Mouse (Mus musculus): ENCODE results near the gene Ttc3. TPM values are rescaled to one million over a fixed set of nuclear protein-coding genes. Genes with fewer than 3 reads are reported as not detected.

Gene Ttc3
- polyA plus RNA-seq, 1 experiment from 2014 or later = 60.3 TPM

DNA sequence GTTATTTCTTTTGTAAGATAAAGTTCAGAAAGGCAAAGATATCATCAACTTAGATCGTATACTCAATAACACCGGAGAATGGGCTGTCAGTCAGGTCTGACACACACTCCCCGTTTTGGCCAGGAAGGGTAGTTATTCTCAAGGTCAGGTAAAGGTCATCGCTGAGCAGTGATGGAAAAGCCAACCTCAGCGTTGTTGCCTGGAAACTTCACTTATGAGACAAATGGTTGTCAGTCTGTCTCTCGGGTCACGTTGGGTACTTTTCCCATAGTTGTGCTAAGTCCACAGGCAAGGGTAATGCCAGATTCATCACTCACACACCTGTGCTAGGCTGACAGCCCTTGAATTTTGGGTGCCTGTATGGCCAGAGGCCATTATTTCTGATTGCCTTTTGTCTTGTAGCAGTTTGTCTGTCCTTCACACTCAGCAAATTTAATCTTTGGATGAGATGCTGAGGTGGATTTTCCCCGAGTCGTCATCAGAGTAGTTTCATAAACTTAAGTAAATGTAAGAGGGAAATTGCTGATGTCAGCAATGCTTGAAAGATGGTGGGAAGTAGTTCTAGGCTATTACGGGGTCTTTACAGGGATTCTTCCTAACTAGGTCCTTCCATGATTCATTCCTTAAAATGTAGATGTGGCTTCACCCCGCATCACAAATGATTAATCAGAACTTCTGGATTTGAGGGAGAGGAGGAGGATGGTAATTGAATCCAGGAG is 13.5 kb upstream of the Ttc3 start:
- DNase-seq (ENCODE audit: low spot score) = no peak
- H3K9me3 ChIP-seq (ENCODE audit: control insufficient read depth, low read length) = no peaks in the 10 kb centered on the region
- H3K27ac ChIP-seq (replicated peaks) = no peak overlapping the region
- H3K36me3 ChIP-seq (ENCODE audit: control insufficient read depth, insufficient read depth, low read length) = no peaks in the 10 kb centered on the region
- no peaks in the 10 kb centered on the region for H3K4me1 ChIP-seq (replicated peaks; ENCODE audit: control insufficient read depth, insufficient read depth)
- H3K27me3 ChIP-seq (ENCODE audit: control insufficient read depth, insufficient read depth, low read length) = no peaks in the 10 kb centered on the region
- no peak overlapping the region for H3K4me3 ChIP-seq (ENCODE audit: low read depth, low read length)
- H3K4me2 ChIP-seq (replicated peaks; ENCODE audit: low read depth) = no peak overlapping the region
- WGBS = 43% methylated on average over 11 of the region's 11 CpGs
- H3K9ac ChIP-seq (ENCODE audit: low read length) = no peak overlapping the region
- no peak for ATAC-seq (ENCODE audit: low FRiP score, low TSS enrichment)
- TF ChIP-seq CTCF (IDR thresholded peaks at IDR 0.05; ENCODE audit: low read depth) (no peak), EP300 (optimal IDR thresholded peaks at IDR 0.05) (no peak)

DNA sequence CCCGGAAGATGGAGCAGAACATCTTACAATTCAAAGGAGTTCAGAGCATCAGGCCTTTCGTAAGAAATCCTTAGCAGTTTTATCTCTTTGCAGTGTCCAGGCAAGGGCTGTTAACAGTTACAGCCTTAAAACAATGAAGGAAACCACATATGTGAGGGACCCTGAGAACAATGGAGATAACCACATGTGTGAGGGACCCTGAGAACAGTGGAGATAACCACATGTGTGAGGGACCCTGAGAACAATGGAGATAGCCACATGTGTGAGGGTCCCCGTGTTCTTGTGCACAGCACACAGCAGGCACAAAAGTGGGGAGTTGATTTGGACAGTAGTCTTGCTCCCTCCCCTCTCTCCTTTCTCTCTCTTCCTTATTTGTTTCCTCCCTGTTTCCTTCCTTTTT is 12.3 kb upstream of the Ttc3 start:
- H3K9me3 ChIP-seq (ENCODE audit: control insufficient read depth, low read length) = no peaks in the 10 kb centered on the region
- H3K27me3 ChIP-seq (ENCODE audit: control insufficient read depth, insufficient read depth, low read length) = no peaks in the 10 kb centered on the region
- no peak overlapping the region for H3K4me3 ChIP-seq (ENCODE audit: low read depth, low read length)
- no peak overlapping the region for H3K4me2 ChIP-seq (replicated peaks; ENCODE audit: low read depth)
- no peaks in the 10 kb centered on the region for H3K4me1 ChIP-seq (replicated peaks; ENCODE audit: control insufficient read depth, insufficient read depth)
- no peak for ATAC-seq (ENCODE audit: low FRiP score, low TSS enrichment)
- no peak overlapping the region for H3K27ac ChIP-seq (replicated peaks)
- no peak for DNase-seq (ENCODE audit: low spot score)
- 80% methylated on average over 3 of the region's 3 CpGs for WGBS
- no peaks in the 10 kb centered on the region for H3K36me3 ChIP-seq (ENCODE audit: control insufficient read depth, insufficient read depth, low read length)
- TF ChIP-seq CTCF (IDR thresholded peaks at IDR 0.05; ENCODE audit: low read depth) (no peak), EP300 (optimal IDR thresholded peaks at IDR 0.05) (no peak)
- H3K9ac ChIP-seq (ENCODE audit: low read length) = no peak overlapping the region

DNA sequence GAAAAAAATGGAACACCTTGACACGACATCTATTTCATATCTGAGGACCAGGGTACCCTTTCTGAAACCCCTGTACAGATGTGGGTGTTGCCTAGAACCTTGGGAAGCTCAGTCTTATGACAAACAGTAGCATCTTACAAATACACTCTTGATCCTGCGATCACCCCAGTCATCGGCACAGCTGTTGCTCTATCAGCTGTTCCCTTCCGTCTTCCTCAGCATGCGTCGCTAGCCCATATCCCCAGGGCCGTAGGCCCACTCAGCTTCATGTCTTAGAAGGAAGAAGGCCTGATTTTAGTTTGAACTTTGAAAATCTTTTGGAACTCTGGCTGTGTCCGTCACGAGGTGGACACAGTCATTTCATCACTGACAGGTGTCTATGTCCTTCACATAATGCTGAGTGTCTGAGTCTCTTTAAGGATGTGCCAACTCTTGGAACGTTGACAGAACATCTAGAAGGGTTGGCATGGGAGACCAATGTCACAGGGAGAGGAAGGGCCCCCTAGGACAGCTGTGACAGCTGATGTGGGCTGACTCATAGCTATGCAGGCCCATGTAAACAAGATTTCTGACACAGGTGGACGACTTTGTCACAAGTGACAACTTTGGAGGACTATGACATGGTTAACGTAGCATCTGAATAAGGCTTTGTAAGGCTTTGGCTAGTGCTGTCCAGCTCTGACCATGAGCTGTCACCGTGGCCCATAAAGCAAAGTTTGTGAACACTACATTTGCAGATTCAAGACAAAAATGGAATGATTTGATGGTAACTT is 9.7 kb upstream of the Ttc3 start:
- Histone ChIP-seq H3K4me2 (replicated peaks; ENCODE audit: low read depth) (no peak overlapping the region), H3K4me3 (ENCODE audit: low read depth, low read length) (no peak overlapping the region), H3K9ac (ENCODE audit: low read length) (no peak overlapping the region), H3K4me1 (replicated peaks; ENCODE audit: control insufficient read depth, insufficient read depth) (no peaks in the 10 kb centered on the region), H3K27ac (replicated peaks) (no peak overlapping the region), H3K9me3 (ENCODE audit: control insufficient read depth, low read length) (no peaks in the 10 kb centered on the region), H3K36me3 (ENCODE audit: control insufficient read depth, insufficient read depth, low read length) (no peaks in the 10 kb centered on the region), H3K27me3 (ENCODE audit: control insufficient read depth, insufficient read depth, low read length) (no peaks in the 10 kb centered on the region)
- no peak for ATAC-seq (ENCODE audit: low FRiP score, low TSS enrichment)
- 82% methylated on average over 13 of the region's 13 CpGs for WGBS
- no peak for TF ChIP-seq CTCF (IDR thresholded peaks at IDR 0.05; ENCODE audit: low read depth)
- DNase-seq (ENCODE audit: low spot score) = no peak

DNA sequence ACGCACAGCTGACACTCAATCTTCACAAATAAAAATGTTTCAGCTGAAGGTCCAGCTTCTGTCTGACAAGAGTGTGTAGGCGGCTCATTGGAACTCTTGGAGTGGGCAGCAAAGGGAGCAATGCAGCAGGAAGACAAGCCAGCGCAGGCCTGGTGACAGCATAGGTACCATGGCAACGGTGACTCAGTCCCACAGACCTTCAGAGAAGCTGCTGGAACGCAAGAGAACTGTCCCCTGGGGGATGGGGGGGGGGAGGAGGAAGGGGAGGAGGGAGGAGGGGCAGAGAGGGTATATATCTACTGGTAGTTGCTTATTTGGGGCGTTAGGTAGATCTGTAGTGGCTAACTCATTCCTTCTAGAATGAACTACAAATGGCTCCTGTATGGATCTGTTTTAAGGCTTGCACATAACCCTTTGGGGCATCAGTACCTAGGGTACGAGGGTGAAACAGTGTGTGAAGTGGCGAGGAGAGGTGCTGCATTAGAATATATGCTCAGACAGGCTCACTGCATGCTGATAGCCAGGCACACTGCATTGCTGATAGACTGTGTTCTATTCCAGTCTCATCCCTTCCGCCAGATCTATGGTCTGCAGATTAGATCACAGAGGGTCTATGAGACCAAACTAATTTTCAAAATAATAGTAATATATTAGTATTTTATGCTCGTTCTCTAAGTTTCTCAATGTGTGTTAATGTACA is 8.1 kb upstream of the Ttc3 start:
- no peak for TF ChIP-seq EP300 (optimal IDR thresholded peaks at IDR 0.05)
- no peak for TF ChIP-seq CTCF (IDR thresholded peaks at IDR 0.05; ENCODE audit: low read depth)
- no peak overlapping the region for H3K4me2 ChIP-seq (replicated peaks; ENCODE audit: low read depth)
- no peak overlapping the region for H3K9ac ChIP-seq (ENCODE audit: low read length)
- no peak overlapping the region for H3K4me3 ChIP-seq (ENCODE audit: low read depth, low read length)
- no peaks in the 10 kb centered on the region for H3K36me3 ChIP-seq (ENCODE audit: control insufficient read depth, insufficient read depth, low read length)
- 40% methylated on average over 10 of the region's 10 CpGs for WGBS
- DNase-seq (ENCODE audit: low spot score) (no peak), ATAC-seq (ENCODE audit: low FRiP score, low TSS enrichment) (0 out of 2 replicates have a peak, but pooled peaks have one; percentile 40)
- H3K27ac ChIP-seq (replicated peaks) = no peak overlapping the region
- H3K27me3 ChIP-seq (ENCODE audit: control insufficient read depth, insufficient read depth, low read length) = no peaks in the 10 kb centered on the region
- H3K9me3 ChIP-seq (ENCODE audit: control insufficient read depth, low read length) = no peaks in the 10 kb centered on the region
- H3K4me1 ChIP-seq (replicated peaks; ENCODE audit: control insufficient read depth, insufficient read depth) = no peaks in the 10 kb centered on the region

DNA sequence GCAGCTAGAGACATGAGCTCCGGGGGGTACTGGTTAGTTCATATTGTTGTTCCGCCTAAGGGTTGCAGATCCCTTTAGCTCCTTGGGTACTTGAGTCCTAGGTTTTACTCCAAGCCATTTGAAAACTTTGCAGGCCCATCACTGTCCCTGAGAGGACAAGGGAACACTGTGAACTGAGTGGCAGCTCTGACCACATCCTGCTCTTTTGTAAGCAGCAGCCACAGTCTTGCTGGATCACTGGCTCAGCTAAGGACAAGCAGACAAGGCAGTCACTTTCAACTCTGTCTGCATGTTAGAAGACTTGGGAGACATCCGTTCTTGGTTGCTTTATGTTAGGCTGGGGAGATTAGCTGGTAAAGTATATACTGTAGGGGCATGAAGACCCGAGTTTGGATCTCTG is 6.6 kb upstream of the Ttc3 start:
- 84% methylated on average over 4 of the region's 4 CpGs for WGBS
- Histone ChIP-seq H3K9ac (ENCODE audit: low read length) (no peak overlapping the region), H3K27ac (replicated peaks) (no peak overlapping the region), H3K4me1 (replicated peaks; ENCODE audit: control insufficient read depth, insufficient read depth) (no peaks in the 10 kb centered on the region), H3K4me3 (ENCODE audit: low read depth, low read length) (no peak overlapping the region), H3K36me3 (ENCODE audit: control insufficient read depth, insufficient read depth, low read length) (no peaks in the 10 kb centered on the region), H3K27me3 (ENCODE audit: control insufficient read depth, insufficient read depth, low read length) (no peaks in the 10 kb centered on the region), H3K4me2 (replicated peaks; ENCODE audit: low read depth) (no peak overlapping the region), H3K9me3 (ENCODE audit: control insufficient read depth, low read length) (no peaks in the 10 kb centered on the region)
- DNase-seq (ENCODE audit: low spot score) = no peak
- no peak for ATAC-seq (ENCODE audit: low FRiP score, low TSS enrichment)
- TF ChIP-seq CTCF (IDR thresholded peaks at IDR 0.05; ENCODE audit: low read depth) = no peak
- TF ChIP-seq EP300 (optimal IDR thresholded peaks at IDR 0.05) = no peak
